Mouse (Mus musculus) CD4-positive, CD25-positive, alpha-beta regulatory T cell, adult 4 months (primary cell): ENCODE data around the gene Mtif2. TPM values are rescaled to one million over a fixed set of nuclear protein-coding genes. Genes with fewer than 3 reads are reported as not detected.

Experiments used
- ATAC-seq: one replicate; pipeline ENCODE4 v1.8.0; 2017
- polyA plus RNA-seq, 2 experiments: library from polyadenylated mRNA; unstranded; fragments of 100-300 nt; shearing (Covaris generic); gene quantifications; one replicate each; pipeline ENCODE4 v1.2.1; 2017

Gene Mtif2
- polyA plus RNA-seq, 2 experiments from 2014 or later = 50.8 to 59.8 TPM

DNA sequence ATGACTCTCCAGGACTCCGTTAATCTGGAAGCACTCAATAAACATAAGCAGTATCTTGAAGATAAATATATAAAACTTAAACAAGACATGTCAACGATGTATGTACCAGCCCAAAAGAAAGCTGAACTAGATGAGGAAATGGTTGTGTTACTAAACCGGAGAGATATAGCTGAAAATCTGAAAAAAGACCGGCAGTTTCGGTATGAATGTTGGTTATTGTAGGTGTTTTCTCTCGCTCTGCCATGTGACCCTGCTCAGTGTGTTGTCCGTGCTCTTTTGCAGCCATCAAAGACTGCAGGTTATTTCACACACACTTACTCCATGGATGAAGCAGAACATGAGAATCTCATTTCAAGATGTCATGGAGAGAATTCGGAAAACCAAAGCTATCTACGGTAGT lies 34.2 kb downstream of the Mtif2 start:
- peak; percentile 81 for ATAC-seq

DNA sequence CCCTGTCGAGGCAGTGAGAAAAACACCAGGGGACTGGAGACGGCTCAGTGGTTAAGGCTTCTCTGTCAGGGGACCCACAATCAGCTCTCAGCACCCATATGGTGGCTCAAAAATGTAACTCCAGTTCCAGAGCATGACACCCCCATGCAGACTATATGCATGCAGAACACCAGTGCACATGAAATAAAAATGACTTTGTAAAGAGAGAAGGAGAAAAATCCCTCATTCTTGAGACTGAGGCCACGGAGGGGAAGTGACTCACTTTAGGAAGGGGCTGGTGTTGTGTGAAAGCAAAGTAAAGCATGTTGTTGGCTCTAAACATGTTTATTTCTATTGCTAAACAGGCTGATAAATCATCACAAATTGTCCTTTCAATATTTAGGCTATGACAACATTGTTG lies 34.8 kb downstream of the Mtif2 start:
- ATAC-seq = peak; percentile 49

DNA sequence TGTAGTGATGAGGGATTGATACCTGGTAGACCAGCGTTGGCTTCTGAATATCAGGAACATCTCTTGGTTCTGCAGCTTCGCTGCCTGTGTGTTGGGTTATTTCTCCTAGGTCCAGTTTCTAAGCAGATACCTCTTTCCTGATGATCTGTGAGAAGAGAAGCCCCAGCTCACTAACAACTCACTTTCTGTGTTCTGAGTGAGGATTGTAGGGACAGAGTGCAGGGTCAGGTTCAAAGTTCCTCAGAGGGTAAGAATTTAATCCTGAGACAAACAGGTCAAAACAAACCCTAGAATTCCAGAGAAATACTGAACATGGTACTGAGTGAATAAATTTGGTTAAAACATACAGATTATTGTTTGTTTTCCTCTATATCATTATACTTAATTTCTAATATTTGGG lies 37.2 kb downstream of the Mtif2 start:
- no peak for ATAC-seq

DNA sequence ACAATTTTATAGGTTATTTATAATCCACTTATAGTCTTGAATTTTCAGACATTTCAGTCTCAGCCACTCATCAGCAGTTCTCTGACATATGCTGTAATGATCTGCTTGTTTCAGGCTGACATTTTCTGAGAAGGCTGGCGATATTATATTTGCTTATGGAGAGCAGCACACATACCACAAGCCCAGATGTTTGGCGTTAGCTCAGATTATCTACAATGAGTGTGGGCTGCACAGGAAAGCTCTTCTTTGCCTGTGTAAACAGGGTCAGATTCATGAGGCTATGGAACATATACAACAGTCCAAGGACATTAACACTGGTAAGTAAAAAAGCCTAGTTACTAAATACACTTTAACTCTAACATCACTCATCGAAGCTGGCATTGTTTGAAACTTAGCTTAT lies 45.3 kb downstream of the Mtif2 start:
- ATAC-seq = no peak

DNA sequence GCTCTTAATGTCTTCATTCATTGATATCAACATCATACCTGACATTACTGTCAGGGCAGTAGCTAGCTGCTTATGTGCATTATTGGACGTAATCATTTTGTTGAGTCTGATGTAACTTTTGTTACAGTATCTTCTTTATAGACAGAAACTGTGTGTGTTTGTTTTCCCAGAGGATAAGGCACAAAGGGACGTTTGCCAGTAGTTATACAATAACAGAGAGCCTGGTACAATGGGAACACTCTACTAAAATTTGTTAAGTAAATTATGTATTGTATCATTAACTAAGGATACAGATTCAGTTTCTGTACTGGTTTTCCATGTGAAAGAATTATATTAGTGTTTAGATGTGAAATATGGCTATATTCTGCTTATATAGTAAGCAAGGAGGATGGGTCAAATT lies 46.4 kb downstream of the Mtif2 start:
- ATAC-seq = no peak

DNA sequence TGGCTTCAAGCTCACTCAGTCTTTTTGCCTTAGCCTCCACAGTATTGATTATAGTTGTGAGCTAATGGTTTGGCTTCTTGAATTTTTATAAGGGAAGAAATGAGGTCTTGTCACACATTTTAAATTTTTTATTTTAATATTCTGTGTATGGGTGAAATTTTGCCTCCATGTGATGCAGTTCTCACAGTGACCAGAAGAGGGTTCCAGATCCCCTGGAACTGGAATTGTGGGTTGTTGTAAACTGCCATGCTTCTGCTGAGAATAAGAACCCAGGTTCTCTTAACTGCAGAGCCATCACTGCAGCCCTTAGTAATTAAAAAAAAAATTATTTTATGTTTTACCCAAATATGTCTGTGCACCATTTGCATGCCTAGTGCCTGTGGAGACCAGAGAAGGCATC lies 53.4 kb downstream of the Mtif2 start:
- ATAC-seq = no peak

Other genes starting within 250 kb of the Mtif2 start
- gene Ccdc88a, start 152.8 kb upstream of the Mtif2 start, polyA plus RNA-seq = 1 to 10 TPM; 1.3 to 1.8 TPM
- gene Prorsd1, start 11.4 kb upstream of the Mtif2 start, polyA plus RNA-seq = 10 to 100 TPM; 29.4 to 45.3 TPM
- 1 to 10 TPM; 2.0 to 4.6 TPM for gene Clhc1, start 21.5 kb downstream of the Mtif2 start, polyA plus RNA-seq
- 1,000 to 10,000 TPM; 1,358 to 1,362 TPM for gene Rps27a, start 21.7 kb downstream of the Mtif2 start, polyA plus RNA-seq
- 10 to 100 TPM; 26.0 to 29.7 TPM for gene Rtn4, start 166.5 kb downstream of the Mtif2 start, polyA plus RNA-seq